In genomic region chr7:43340771-43341170, GRCm38 (mm10) we compare ENCODE assay signal across 22 mouse cellular contexts. TPM values are rescaled to one million over a fixed set of nuclear protein-coding genes. Genes with fewer than 3 reads are reported as not detected.
A peak's percentile ranks its signal among the peaks of the same experiment; 100 is the strongest.
DNase-seq lines count a peak whose midpoint lies in the region; ATAC-seq and TF ChIP-seq lines count a peak whose summit lies in the region.
"Had no signal": no experiment of that assay in that cellular context is flagged by ENCODE, and none has a peak within 500 bp of the region (broad histone marks: within the 10 kb centered on the region; RNA-seq: fewer than 3 reads in every experiment).

No protein-coding gene starts in this region.

- no peak overlapping the region for H3K27ac ChIP-seq in heart, embryonic 11.5 days (ENCODE audit: low read depth, low read length)
- no peak overlapping the region for H3K27ac ChIP-seq in CH12.LX (ENCODE audit: insufficient read depth, low read depth)
- H3K27ac ChIP-seq: embryonic facial prominence, embryonic 10.5 days; embryonic facial prominence, embryonic 12.5 days; forebrain, embryonic 13.5 days; forebrain, embryonic 15.5 days had no signal

- no peaks in the 10 kb centered on the region for H3K79me2 ChIP-seq in CH12.LX (replicated peaks; ENCODE audit: control insufficient read depth, extremely low read depth, insufficient read depth, poor library complexity, severe bottlenecking)

- no peaks in the 10 kb centered on the region for H3K4me1 ChIP-seq in heart, embryonic 11.5 days (ENCODE audit: control insufficient read depth, insufficient read depth, low read length)
- H3K4me1 ChIP-seq in CH12.LX (ENCODE audit: control insufficient read depth in 1 of 2, insufficient read depth in 2 of 2): peaks cover 8 to 26% of the 10 kb centered on the region in 2 experiments
- H3K4me1 ChIP-seq: embryonic facial prominence, embryonic 10.5 days; embryonic facial prominence, embryonic 12.5 days; forebrain, embryonic 13.5 days; forebrain, embryonic 15.5 days had no signal

- no peaks in the 10 kb centered on the region for H3K9me3 ChIP-seq in heart, embryonic 11.5 days (replicated peaks; ENCODE audit: control insufficient read depth, low read length)
- H3K9me3 ChIP-seq in CH12.LX (replicated peaks; ENCODE audit: low read length): no peaks in the 10 kb centered on the region
- H3K9me3 ChIP-seq: embryonic facial prominence, embryonic 10.5 days; embryonic facial prominence, embryonic 12.5 days; forebrain, embryonic 13.5 days; forebrain, embryonic 15.5 days had no signal

- no peak overlapping the region for H3K4me3 ChIP-seq in heart, embryonic 11.5 days (ENCODE audit: low read depth, low read length)
- no peak overlapping the region for H3K4me3 ChIP-seq in CH12.LX (replicated peaks in 1 of 3; ENCODE audit: low read depth in 2 of 3, low read length in 2 of 3, poor library complexity in 1 of 3)
- H3K4me3 ChIP-seq: embryonic facial prominence, embryonic 10.5 days; embryonic facial prominence, embryonic 12.5 days; forebrain, embryonic 13.5 days; forebrain, embryonic 15.5 days had no signal

- H3K27me3 ChIP-seq in heart, embryonic 11.5 days (ENCODE audit: control insufficient read depth, insufficient read depth, low read length): no peaks in the 10 kb centered on the region
- H3K27me3 ChIP-seq in CH12.LX (replicated peaks): no peaks in the 10 kb centered on the region
- H3K27me3 ChIP-seq: embryonic facial prominence, embryonic 12.5 days; forebrain, embryonic 13.5 days; forebrain, embryonic 15.5 days had no signal

- TF ChIP-seq CTCF in CH12.LX (conservative IDR thresholded peaks at IDR 0.05 in 1 of 2, IDR thresholded peaks at IDR 0.05 in 1 of 2; ENCODE audit: low read depth in 2 of 2, low read length in 2 of 2): no peak

- dilution Hi-C loops in CH12.LX (cut with MboI; ENCODE audit: extremely low pct_ligation_motif_present, extremely low pct_unique_long_range_greater_than_20kb, low sequenced_read_pairs): no loop called here

- 81% methylated on average over 4 of the region's 4 CpGs for WGBS in heart, embryonic 11.5 days (ENCODE audit: insufficient replicate concordance)

- in situ Hi-C loops in CH12.LX (cut with MboI; ENCODE audit: low pct_ligation_motif_present, low pct_unique_long_range_greater_than_20kb, low sequenced_read_pairs): loop anchor here (10.0 kb wide), 1 partner anchor 124 kb away; the partner anchor contains the start of gene Vsig10l

- peak; percentile 40 for DNase-seq in heart, adult 11 months
- peak; percentile 47 for DNase-seq in CH12.LX (ENCODE audit: extremely low read depth)
- DNase-seq in right cerebral cortex, adult 2 months (ENCODE audit: low spot score in 2 of 2): no peak
- DNase-seq: adrenal gland, adult 8-10 months; adrenal gland, postnatal 14 days; adrenal gland, postnatal 36 days; B cell, adult 2 months; cerebellum, adult 11-12 months; cerebellum, adult 2 months; cerebellum, adult 9-10 months; cerebellum, postnatal 10 days; cerebellum, postnatal 25 days; forebrain, postnatal 0 days had no signal

- no peak overlapping the region for H3K9ac ChIP-seq in heart, embryonic 11.5 days (ENCODE audit: low read depth, low read length)
- no peak overlapping the region for H3K9ac ChIP-seq in CH12.LX (ENCODE audit: insufficient read depth, low read depth)
- H3K9ac ChIP-seq: embryonic facial prominence, embryonic 12.5 days; forebrain, embryonic 13.5 days; forebrain, embryonic 15.5 days; forebrain, postnatal 0 days had no signal

- TF ChIP-seq RAD21 in CH12.LX (IDR thresholded peaks at IDR 0.05; ENCODE audit: low read depth, low read length): no peak

- no peak for ATAC-seq in heart, embryonic 11.5 days (replicated peaks; ENCODE audit: insufficient number of reproducible peaks, low FRiP score, low TSS enrichment)
- 0 out of 2 replicates have a peak, but pooled peaks have one; percentile 20 for ATAC-seq in megakaryocyte progenitor cell, adult 5-6 weeks (replicated peaks; ENCODE audit: poor library complexity)
- ATAC-seq: activated CD4-positive, CD25-positive, alpha-beta regulatory T cell, adult 4 months; CD4-positive, CD25-positive, alpha-beta regulatory T cell, adult 4 months; forebrain, embryonic 13.5 days; forebrain, embryonic 15.5 days; forebrain, postnatal 0 days had no signal

- no peak overlapping the region for H3K4me2 ChIP-seq in heart, embryonic 11.5 days
- H3K4me2 ChIP-seq in CH12.LX (ENCODE audit: insufficient read depth, low read depth, poor library complexity, severe bottlenecking): no peak overlapping the region
- H3K4me2 ChIP-seq: embryonic facial prominence, embryonic 12.5 days; forebrain, embryonic 13.5 days; forebrain, embryonic 15.5 days had no signal

- no peak for TF ChIP-seq POLR2A in CH12.LX (IDR thresholded peaks at IDR 0.05; ENCODE audit: low read depth, low read length)

- H3K36me3 ChIP-seq in heart, embryonic 11.5 days (ENCODE audit: control insufficient read depth, insufficient read depth, low read length): no peaks in the 10 kb centered on the region
- H3K36me3 ChIP-seq in CH12.LX (replicated peaks in 1 of 2; ENCODE audit: control insufficient read depth in 1 of 2, insufficient read depth in 1 of 2, low read length in 1 of 2): no peaks in the 10 kb centered on the region
- H3K36me3 ChIP-seq: embryonic facial prominence, embryonic 10.5 days; embryonic facial prominence, embryonic 12.5 days; forebrain, embryonic 15.5 days had no signal

- peak; percentile 91 for TF ChIP-seq EP300 in CH12.LX (IDR thresholded peaks at IDR 0.05; ENCODE audit: low read length)

TF ChIP-seq in CH12.LX, 34 proteins besides CTCF, POLR2A, EP300 and RAD21:
- TF ChIP-seq CHD2 (IDR thresholded peaks at IDR 0.05; ENCODE audit: low read length): peak; percentile 20; the same call in 1 of the 2 replicates
- TF ChIP-seq ETS1 (conservative IDR thresholded peaks at IDR 0.05; ENCODE audit: low read depth, low read length): peak; percentile 57
- peak; percentile 2; the same call in 1 of the 2 replicates for TF ChIP-seq JUN (IDR thresholded peaks at IDR 0.05; ENCODE audit: insufficient read depth, low read depth, low read length)
- TF ChIP-seq NRF1 (IDR thresholded peaks at IDR 0.05; ENCODE audit: low read depth, low read length): no peak
- no peak for TF ChIP-seq MAX (IDR thresholded peaks at IDR 0.05; ENCODE audit: low read length)
- peak; percentile 24; the same call in 1 of the 2 replicates for TF ChIP-seq BHLHE40 (IDR thresholded peaks at IDR 0.05; ENCODE audit: low read depth, low read length)
- 0 out of 2 replicates have a peak, but pooled peaks have one; percentile 51 for TF ChIP-seq MAFK (IDR thresholded peaks at IDR 0.05; ENCODE audit: insufficient replicate concordance, low read length)
- peak; percentile 42; the same call in 1 of the 2 replicates for TF ChIP-seq MEF2A (IDR thresholded peaks at IDR 0.05; ENCODE audit: borderline replicate concordance, low read depth, low read length)
- TF ChIP-seq IRF4 (IDR thresholded peaks at IDR 0.05; ENCODE audit: low read depth, low read length): peak; percentile 81
- peak; percentile 24; the same call in 1 of the 2 replicates for TF ChIP-seq JUND (conservative IDR thresholded peaks at IDR 0.05; ENCODE audit: low read depth, low read length)

RNA-seq across cellular contexts. Expression of gene Siglecf, which starts 10.4 kb away (rescaled TPM):
- 0.54 TPM in 1 of 2 replicates, not detected in the other for polyA plus RNA-seq in heart, embryonic 11.5 days (2014; fragmentation: Nextera tagmentation; extraction: Ambion mirVana)
- 0.25 and 0.34 TPM in 2 replicates for total RNA-seq in CH12.LX (2012; rRNA removed)
- 0.66 and 0.77 TPM in 2 replicates for total RNA-seq in CH12.LX (2014; rRNA removed)
- 1.3 and 1.7 TPM in 2 replicates for polyA plus RNA-seq in CH12.LX (2012; ENCODE audit: insufficient read length, low read depth)
- 24.3 and 26.3 TPM in 2 replicates for total RNA-seq in megakaryocyte progenitor cell, adult 5-6 weeks (2015)
- 24.8 and 24.9 TPM in 2 replicates for total RNA-seq in megakaryocyte progenitor cell, adult 5-6 weeks (2017)
- total RNA-seq: adrenal gland, adult 18-20 months; adrenal gland, adult 8-10 months; adrenal gland, postnatal 14 days; forebrain, postnatal 0 days had no signal
- polyA plus RNA-seq: activated CD4-positive, CD25-positive, alpha-beta regulatory T cell, adult 4 months; CD4-positive, CD25-positive, alpha-beta regulatory T cell, adult 4 months; forebrain, embryonic 13.5 days had no signal

RNA-seq across cellular contexts. Expression of gene Zfp715, which starts 27.7 kb away (rescaled TPM):
- 11.6 and 12.1 TPM in 2 replicates for polyA plus RNA-seq in heart, embryonic 11.5 days (2014; fragmentation: Nextera tagmentation; extraction: Ambion mirVana)
- total RNA-seq in CH12.LX (2012; rRNA removed) (9.8 and 10.9 TPM in 2 replicates), CH12.LX (2014; rRNA removed) (17.1 and 19.1 TPM in 2 replicates)
- polyA plus RNA-seq in CH12.LX (2012; ENCODE audit: insufficient read length, low read depth): 10.7 and 13.3 TPM in 2 replicates
- 26.5 and 26.8 TPM in 2 replicates for total RNA-seq in megakaryocyte progenitor cell, adult 5-6 weeks (2015)
- total RNA-seq in megakaryocyte progenitor cell, adult 5-6 weeks (2017): 19.4 and 19.7 TPM in 2 replicates

Comparison
In these comparisons a context has a peak if more than half of its experiments do, and no peak if none do; other contexts are left out.
1. DNase-seq: peak in heart, adult 11 months (single experiment) and CH12.LX (single experiment); none in right cerebral cortex, adult 2 months (0 of 2).
2. RNA of gene Siglecf, which starts 10.4 kb away (total RNA-seq): 24.3 to 26.3 TPM in megakaryocyte progenitor cell, adult 5-6 weeks; 0.25 to 0.77 TPM in CH12.LX; every median in the first group is over 10 times any median in the second.